ENCODE assay signal across 1 mouse cellular context in the genomic region with DNA sequence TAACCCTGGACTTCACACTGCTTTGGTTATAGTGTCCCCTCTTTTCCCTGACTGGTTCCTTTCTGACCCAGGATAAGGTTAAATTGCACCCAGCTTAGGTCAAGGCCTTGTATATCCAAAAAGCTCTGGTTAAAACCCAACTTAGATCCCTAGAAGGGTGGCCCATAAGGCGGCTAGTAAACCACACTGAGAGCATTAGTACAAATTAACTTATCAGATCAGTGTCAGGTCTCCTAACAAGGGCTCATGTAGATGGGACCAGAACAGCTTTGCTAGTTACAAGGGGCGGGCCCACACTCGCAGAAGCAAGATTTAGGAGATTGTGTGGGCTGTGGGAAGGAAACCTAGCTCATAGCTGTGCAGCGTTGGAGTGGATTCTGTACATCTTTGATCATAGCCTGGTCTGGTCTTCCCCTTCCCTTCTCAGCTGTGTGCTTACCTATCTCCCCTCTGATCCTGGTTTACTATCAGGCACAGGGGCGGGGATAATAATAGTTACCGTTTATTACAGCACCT.
TF ChIP-seq lines count a peak whose summit lies in the region.

No protein-coding gene starts in this region.

TF ChIP-seq in MEL, 35 proteins besides CTCF, POLR2A, EP300 and RAD21 (continued from another document):
- TF ChIP-seq POLR2AphosphoS5 (IDR thresholded peaks at IDR 0.05; ENCODE audit: borderline replicate concordance, low read depth, low read length) (no peak), UBTF (IDR thresholded peaks at IDR 0.05; ENCODE audit: borderline replicate concordance, insufficient read depth, low read depth, low read length) (no peak), JUND (IDR thresholded peaks at IDR 0.05; ENCODE audit: low read depth, low read length) (no peak), ELF1 (IDR thresholded peaks at IDR 0.05; ENCODE audit: low read depth, low read length) (no peak), GATA1 (IDR thresholded peaks at IDR 0.05; ENCODE audit: low read depth, low read length) (no peak), ZNF384 (IDR thresholded peaks at IDR 0.05; ENCODE audit: low read depth, low read length) (no peak), USF1 (IDR thresholded peaks at IDR 0.05; ENCODE audit: low read depth, low read length) (no peak), TBP (IDR thresholded peaks at IDR 0.05; ENCODE audit: low read depth, low read length) (no peak), MEF2A (IDR thresholded peaks at IDR 0.05; ENCODE audit: extremely low read depth, insufficient replicate concordance, low read depth, low read length, poor library complexity, severe bottlenecking) (no peak), NRF1 (IDR thresholded peaks at IDR 0.05; ENCODE audit: insufficient read depth, low read depth, low read length, poor library complexity, severe bottlenecking) (no peak), CHD1 (IDR thresholded peaks at IDR 0.05; ENCODE audit: low read depth, low read length) (no peak), POLR2AphosphoS2 (IDR thresholded peaks at IDR 0.05; ENCODE audit: low read length) (no peak), ZC3H11A (IDR thresholded peaks at IDR 0.05; ENCODE audit: low read depth, low read length) (no peak)
